ENCODE assay signal across 11 mouse cellular contexts in genomic region chr2:166339427-166339826, GRCm38 (mm10).
DNase-seq lines count a peak whose midpoint lies in the region; TF ChIP-seq lines count a peak whose summit lies in the region.
"Had no signal": no experiment of that assay in that cellular context is flagged by ENCODE, and none has a peak within 500 bp of the region (broad histone marks: within the 10 kb centered on the region; RNA-seq: fewer than 3 reads in every experiment).

No protein-coding gene starts in this region.

- peaks cover 23% of the 10 kb centered on the region for H3K4me1 ChIP-seq in E14TG2a.4 (replicated peaks; ENCODE audit: low read depth, low read length)
- peaks cover 70% of the 10 kb centered on the region for H3K4me1 ChIP-seq in embryonic facial prominence, embryonic 10.5 days

- no peaks in the 10 kb centered on the region for H3K27me3 ChIP-seq in E14TG2a.4 (ENCODE audit: insufficient read depth, low read length)
- no peaks in the 10 kb centered on the region; the same call in 1 of the 2 replicates for H3K27me3 ChIP-seq in embryonic facial prominence, embryonic 10.5 days (replicated peaks; ENCODE audit: low read depth, poor library complexity, severe bottlenecking)
- H3K27me3 ChIP-seq: Patski had no signal

- no peak for DNase-seq in left cerebral cortex, adult 2 months (ENCODE audit: extremely low spot score in 1 of 2, low spot score in 2 of 2)
- no peak for DNase-seq in left cerebral cortex, postnatal 14 days (ENCODE audit: low spot score in 2 of 2)
- no peak for DNase-seq in embryonic facial prominence, embryonic 10.5 days (ENCODE audit: low spot score)
- DNase-seq in naive thymus-derived CD4-positive, alpha-beta T cell, adult 2 months (ENCODE audit: low read depth), result peak; percentile 10
- DNase-seq in natural killer cell, adult 2 months (ENCODE audit: low spot score in 2 of 2), result no peak
- no peak for DNase-seq in heart, postnatal 10 days
- DNase-seq: midbrain, embryonic 14.5 days had no signal

- no peaks in the 10 kb centered on the region for H3K36me3 ChIP-seq in E14TG2a.4 (ENCODE audit: insufficient read depth, low read length)
- H3K36me3 ChIP-seq in embryonic facial prominence, embryonic 10.5 days (replicated peaks), result no peaks in the 10 kb centered on the region
- H3K36me3 ChIP-seq: hindbrain, embryonic 15.5 days had no signal

- peak; percentile 35 for TF ChIP-seq CTCF in left cerebral cortex, adult 2 months (IDR thresholded peaks at IDR 0.05)
- TF ChIP-seq CTCF in E14TG2a.4 (conservative IDR thresholded peaks at IDR 0.05; ENCODE audit: low read length), result peak; percentile 72

- H3K4me3 ChIP-seq in left cerebral cortex, adult 2 months, result no peak overlapping the region
- H3K4me3 ChIP-seq in E14TG2a.4 (replicated peaks; ENCODE audit: low read length), result no peak overlapping the region
- no peak overlapping the region for H3K4me3 ChIP-seq in embryonic facial prominence, embryonic 10.5 days
- H3K4me3 ChIP-seq: erythroblast, embryonic 14.5 days; hindbrain, embryonic 15.5 days had no signal

- H3K27ac ChIP-seq in left cerebral cortex, adult 2 months, result no peak overlapping the region
- peak overlapping the region; percentile 91 for H3K27ac ChIP-seq in embryonic facial prominence, embryonic 10.5 days (replicated peaks)
- H3K27ac ChIP-seq: hindbrain, embryonic 15.5 days had no signal

- intact Hi-C loops in left cerebral cortex, adult 2 months (cut with DNase I), result loop anchor here (5.0 kb wide), 1 partner anchor 182 kb away; the partner anchor contains the start of gene Sulf2
- intact Hi-C loops in left cerebral cortex, postnatal 14 days (cut with DNase I), result no loop called here
- intact Hi-C loops in heart, postnatal 10 days (cut with DNase I), result loop anchor here (2.0 to 5.0 kb wide), 2 partner anchors 59 to 182 kb away; partner anchors contain the start of gene Sulf2

- 80% methylated on average over 5 of the region's 5 CpGs for WGBS in embryonic facial prominence, embryonic 10.5 days

- H3K9me3 ChIP-seq in E14TG2a.4 (ENCODE audit: low read length), result no peaks in the 10 kb centered on the region
- H3K9me3 ChIP-seq in embryonic facial prominence, embryonic 10.5 days, result no peaks in the 10 kb centered on the region
- H3K9me3 ChIP-seq: hindbrain, embryonic 15.5 days had no signal
